ENCODE assay signal across 14 mouse cellular contexts in genomic region chr9:45480936-45481335, GRCm38 (mm10). TPM values are rescaled to one million over a fixed set of nuclear protein-coding genes. Genes with fewer than 3 reads are reported as not detected.
"Had no signal": no experiment of that assay in that cellular context is flagged by ENCODE, and none has a peak within 500 bp of the region (broad histone marks: within the 10 kb centered on the region; RNA-seq: fewer than 3 reads in every experiment).

No protein-coding gene starts in this region.

- DNase-seq: kidney, adult 8-10 months; kidney, postnatal 10 days; kidney, postnatal 36 days; layer of hippocampus, adult 9-11 months; liver; lung, adult 18-20 months; lung, postnatal 10 days; lung, postnatal 4 days; retina, postnatal 1 day; right cerebral cortex, postnatal 25 days; spleen, adult 18-20 months; thymus, postnatal 36 days had no signal

RNA-seq across cellular contexts. Expression of gene Dscaml1, which starts 54.5 kb away (rescaled TPM):
- total RNA-seq: megakaryocyte progenitor cell, adult 5-6 weeks; megakaryocyte-erythroid progenitor cell, adult 5-6 weeks had no signal
